Mouse (Mus musculus) limb, embryonic 14.5 days (tissue): Measurements from ENCODE around the gene Tbc1d10c. TPM values are rescaled to one million over a fixed set of nuclear protein-coding genes. Genes with fewer than 3 reads are reported as not detected.

Experiments
- ATAC-seq: fragments of 200-750 bp; cut with Nextera tagmentation; 2 replicates; pipeline ENCODE4 v1.8.0; 2017; ENCODE audit warnings: low read depth, moderate number of reproducible peaks, moderate TSS enrichment; ENCODE audit not compliant: low FRiP score
- DNase-seq: peaks from one replicate; pipeline ENCODE4 v3.0.0-alpha.2; 2015; ENCODE audit warnings: low spot score
- H3K27ac ChIP-seq: fragments of 300-500 bp; sonication (generic); replicated peaks from 2 replicates; pipeline ENCODE4 v1.5.1; 2014; ENCODE audit warnings: low read depth, mild to moderate bottlenecking, low read length, moderate library complexity, mixed read lengths
- H3K27me3 ChIP-seq: fragments of 300-500 bp; sonication (generic); 2 replicates; pipeline ENCODE4 v1.6.1; 2014; ENCODE audit warnings: low read length, mixed read lengths; ENCODE audit not compliant: control insufficient read depth, insufficient read depth
- H3K36me3 ChIP-seq: fragments of 300-500 bp; sonication (generic); 2 replicates; pipeline ENCODE4 v1.6.1; 2014; ENCODE audit warnings: mild to moderate bottlenecking, low read length, moderate library complexity, mixed read lengths; ENCODE audit not compliant: control insufficient read depth, insufficient read depth
- H3K4me1 ChIP-seq: fragments of 300-500 bp; sonication (generic); 2 replicates; pipeline ENCODE4 v1.6.1; 2014; ENCODE audit warnings: antibody characterized with exemption, low read length, mixed read lengths; ENCODE audit not compliant: control insufficient read depth, insufficient read depth
- H3K4me2 ChIP-seq: fragments of 300-500 bp; sonication (generic); replicated peaks from 2 replicates; pipeline ENCODE4 v1.6.1; 2014; ENCODE audit warnings: low read depth, mild to moderate bottlenecking, low read length, moderate library complexity; ENCODE audit not compliant: severe bottlenecking
- H3K4me3 ChIP-seq: fragments of 300-500 bp; sonication (generic); replicated peaks from 2 replicates; pipeline ENCODE4 v1.5.1; 2014; ENCODE audit warnings: low read length
- H3K9ac ChIP-seq: fragments of 300-500 bp; sonication (generic); 2 replicates; pipeline ENCODE4 v1.6.1; 2014; ENCODE audit warnings: mild to moderate bottlenecking, low read depth, low read length, moderate library complexity; ENCODE audit not compliant: severe bottlenecking
- H3K9me3 ChIP-seq: fragments of 300-500 bp; sonication (generic); 2 replicates; pipeline ENCODE4 v1.6.1; 2016; ENCODE audit warnings: low read length; ENCODE audit not compliant: control insufficient read depth
- POLR2A ChIP-seq: fragments of 200-500 bp; IDR thresholded peaks from 2 replicates; pipeline ENCODE4 v1.8.0; 2012; ENCODE audit warnings: inconsistent platforms, mild to moderate bottlenecking, moderate library complexity, borderline replicate concordance; ENCODE audit not compliant: insufficient read depth, insufficient read length; ENCODE audit errors: extremely low read depth
- WGBS: fragments of 180-500 bp; shearing (Covaris S2); extraction: QIAGEN DNeasy Blood & Tissue Kit; methylation state at CpG from one replicate; pipeline ENCODE4 v1.1.7; 2014; 5-methylcytosine and 5-hydroxymethylcytosine counted together
- polyA plus RNA-seq, 2 experiments: library from polyadenylated mRNA; depleted of rRNA in 1 of 2; stranded (reverse) in 1 of 2; unstranded in 1 of 2; fragments of >200 nt; fragmentation: Nextera tagmentation in 1 of 2; extraction: Ambion mirVana in 1 of 2; gene quantifications; 2 replicates each; pipeline versions ENCODE4 v1.2.1 to v1.2.3; 2012 to 2014

Tbc1d10c gene
- polyA plus RNA-seq, 2 experiments, result 3.9 to 4.5 TPM

DNA sequence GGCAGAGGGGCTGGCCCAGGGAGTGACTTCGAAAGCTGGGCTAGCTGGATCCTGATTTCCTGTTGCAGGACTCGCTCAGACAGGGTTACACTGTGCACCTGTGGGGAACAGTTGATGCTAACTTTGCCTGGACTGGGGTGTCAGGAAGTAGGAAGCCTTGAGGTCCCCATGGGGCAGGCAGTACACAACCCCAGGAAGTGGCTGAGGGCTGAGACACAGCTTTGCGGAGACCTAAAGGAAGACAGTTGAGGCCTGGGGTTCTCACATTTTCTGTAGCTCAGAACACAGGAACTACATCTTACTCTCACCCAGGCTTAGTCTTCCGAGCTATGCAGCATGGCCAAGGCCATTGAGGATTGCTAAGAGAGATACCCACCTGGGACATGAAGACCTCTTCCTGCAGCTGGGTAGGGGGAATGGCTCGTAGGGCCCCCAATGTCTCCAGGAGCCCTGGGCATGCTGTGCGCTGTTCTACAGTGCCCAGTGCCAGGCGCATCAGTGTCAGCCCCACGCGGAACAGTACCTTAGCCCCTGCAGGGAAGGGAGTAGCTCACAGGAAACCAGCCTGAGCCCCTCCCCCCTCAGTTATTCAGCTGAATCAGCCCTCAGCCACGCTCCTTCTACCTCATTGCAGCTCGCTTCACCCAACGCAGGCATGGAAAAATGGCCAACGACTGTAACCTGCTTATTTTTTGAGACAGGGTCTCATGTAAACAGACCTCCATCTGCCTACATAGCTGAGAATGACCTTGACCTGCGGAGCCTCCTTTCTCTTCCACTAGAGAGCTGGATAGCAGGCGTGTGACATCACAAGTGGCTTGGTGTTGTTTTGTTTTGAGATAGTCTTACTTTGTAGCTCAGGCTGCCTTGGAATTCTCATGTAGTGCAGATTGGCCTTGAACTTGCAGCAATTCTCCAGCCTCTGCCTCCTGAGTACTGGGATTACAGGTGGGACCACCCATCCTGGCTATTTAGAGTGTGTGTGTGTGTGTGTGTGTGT lies 5.8 kb downstream of the Tbc1d10c start:
- DNase-seq, result no peak
- Histone ChIP-seq H3K9me3 (no peaks in the 10 kb centered on the region), H3K4me3 (no peak overlapping the region), H3K36me3 (no peaks in the 10 kb centered on the region), H3K27ac (no peak overlapping the region), H3K27me3 (no peaks in the 10 kb centered on the region), H3K4me1 (peaks cover 7% of the 10 kb centered on the region; the same call in 1 of the 2 replicates), H3K4me2 (no peak overlapping the region), H3K9ac (no peak overlapping the region)
- no peak for ATAC-seq
- TF ChIP-seq POLR2A, result no peak
- WGBS, result 57% methylated on average over 15 of the region's 15 CpGs

DNA sequence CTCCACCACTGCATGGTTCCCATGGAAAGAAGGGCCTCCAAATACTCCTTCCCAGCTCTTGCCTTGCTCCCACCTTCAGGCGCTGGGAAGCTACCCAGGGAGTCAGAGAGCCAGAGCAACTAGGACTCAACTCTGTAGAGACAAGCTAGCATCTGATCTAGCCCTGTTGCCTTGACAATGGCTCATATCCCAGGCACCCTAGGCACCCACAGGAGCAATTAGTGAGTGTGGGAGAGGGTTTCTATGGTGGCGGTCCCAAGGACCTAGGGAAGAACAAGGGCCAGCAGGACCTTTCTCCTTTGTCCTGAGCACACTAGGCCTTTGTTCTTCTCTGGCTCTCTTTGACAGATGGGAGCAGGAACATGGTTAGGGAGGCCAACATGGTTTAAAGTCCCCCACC lies 7.4 kb downstream of the Tbc1d10c start:
- H3K4me2 ChIP-seq, result no peak overlapping the region
- H3K27ac ChIP-seq, result no peak overlapping the region
- H3K36me3 ChIP-seq, result no peaks in the 10 kb centered on the region
- ATAC-seq (no peak), DNase-seq (no peak)
- no peaks in the 10 kb centered on the region for H3K27me3 ChIP-seq
- H3K4me1 ChIP-seq, result peaks cover 7% of the 10 kb centered on the region; the same call in 1 of the 2 replicates
- H3K4me3 ChIP-seq, result no peak overlapping the region
- no peak overlapping the region for H3K9ac ChIP-seq
- 95% methylated on average over 2 of the region's 2 CpGs for WGBS
- no peak for TF ChIP-seq POLR2A
- no peaks in the 10 kb centered on the region for H3K9me3 ChIP-seq

- Histone ChIP-seq H3K9ac (no peak overlapping the region), H3K36me3 (no peaks in the 10 kb centered on the region), H3K4me2 (no peak overlapping the region), H3K4me1 (peaks cover 7% of the 10 kb centered on the region; the same call in 1 of the 2 replicates), H3K4me3 (no peak overlapping the region), H3K27me3 (no peaks in the 10 kb centered on the region), H3K9me3 (no peaks in the 10 kb centered on the region), H3K27ac (no peak overlapping the region)
- WGBS, result 33% methylated on average over 3 of the region's 3 CpGs
- DNase-seq (no peak), ATAC-seq (no peak)
- TF ChIP-seq POLR2A, result no peak
Observed at GRCm38 (mm10) chr19:4181892-4182291, 9.2 kb downstream of the Tbc1d10c start.

GRCm38 (mm10) chr19:4180411-4180810 lies 10.7 kb downstream of the Tbc1d10c start:
- H3K4me1 ChIP-seq, result peaks cover 4% of the 10 kb centered on the region; the same call in 1 of the 2 replicates
- no peak overlapping the region for H3K4me2 ChIP-seq
- no peak overlapping the region for H3K9ac ChIP-seq
- H3K36me3 ChIP-seq, result no peaks in the 10 kb centered on the region
- no peak for TF ChIP-seq POLR2A
- DNase-seq (no peak), ATAC-seq (no peak)
- H3K4me3 ChIP-seq, result no peak overlapping the region
- H3K9me3 ChIP-seq, result no peaks in the 10 kb centered on the region
- H3K27ac ChIP-seq, result no peak overlapping the region
- WGBS, result 87% methylated on average over 7 of the region's 7 CpGs
- H3K27me3 ChIP-seq, result no peaks in the 10 kb centered on the region

DNA sequence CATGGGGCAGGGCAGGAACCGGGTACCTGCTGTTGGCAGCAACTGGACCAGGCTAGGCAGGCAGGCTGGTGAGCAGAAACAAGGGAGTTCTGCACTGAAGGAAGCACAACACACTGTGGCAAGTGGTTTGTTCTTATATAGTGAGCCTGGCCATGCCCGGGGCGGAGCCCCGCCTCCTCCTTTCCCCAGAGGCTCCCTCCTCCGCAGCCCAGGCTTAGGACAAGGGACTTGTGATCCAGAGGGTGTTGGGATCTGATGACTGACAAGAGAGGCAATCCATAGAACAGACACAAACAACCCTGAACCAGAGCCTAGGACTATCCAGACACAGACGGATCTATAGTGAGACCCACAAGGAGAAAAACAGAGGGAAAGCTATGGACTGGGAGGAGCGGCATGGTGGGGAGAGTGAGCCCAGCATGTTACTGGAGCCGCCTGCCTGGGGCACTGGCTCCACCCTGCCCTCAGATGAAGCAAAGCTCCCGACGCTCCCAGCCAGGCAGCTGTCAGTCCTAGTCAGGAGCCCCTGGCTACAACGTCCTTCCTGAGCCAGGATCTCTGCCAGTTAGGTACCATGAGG lies 15.6 kb downstream of the Tbc1d10c start, which contains the start of gene Carns1:
TSS of gene Carns1 (minus strand) at position 112 of the 580 bp plus-strand sequence.
- peak within 1 kb of the TSS; percentile 26; the same call in 1 of the 2 replicates for H3K9ac ChIP-seq
- H3K27me3 ChIP-seq, result no peaks in the 10 kb centered on the region
- no peak within 1 kb of the TSS for H3K27ac ChIP-seq
- H3K4me3 ChIP-seq, result 0 out of 2 replicates have a peak within 1 kb of the TSS, but pooled peaks have one; percentile 9
- peak within 1 kb of the TSS; percentile 37 for H3K4me2 ChIP-seq
- peaks cover 8% of the 10 kb centered on the region for H3K4me1 ChIP-seq
- WGBS, result 1% methylated on average over 11 of the region's 11 CpGs
- H3K9me3 ChIP-seq, result no peaks in the 10 kb centered on the region
- peak; percentile 61; the same call in 1 of the 2 replicates for ATAC-seq
- no peak for TF ChIP-seq POLR2A
- H3K36me3 ChIP-seq, result no peaks in the 10 kb centered on the region
- no peak for DNase-seq
